Mouse (Mus musculus) lung, postnatal 0 days (tissue): ENCODE data around the gene Ggact.

Source experiments
- CTCF ChIP-seq: IDR thresholded peaks from 2 replicates; pipeline ENCODE4 v1.5.1; 2016; ENCODE audit warnings: antibody characterized with exemption, mild to moderate bottlenecking
- EP300 ChIP-seq: IDR thresholded peaks from 2 replicates; pipeline ENCODE4 v1.6.1; 2016; ENCODE audit warnings: antibody characterized with exemption, mild to moderate bottlenecking, control low read depth

DNA sequence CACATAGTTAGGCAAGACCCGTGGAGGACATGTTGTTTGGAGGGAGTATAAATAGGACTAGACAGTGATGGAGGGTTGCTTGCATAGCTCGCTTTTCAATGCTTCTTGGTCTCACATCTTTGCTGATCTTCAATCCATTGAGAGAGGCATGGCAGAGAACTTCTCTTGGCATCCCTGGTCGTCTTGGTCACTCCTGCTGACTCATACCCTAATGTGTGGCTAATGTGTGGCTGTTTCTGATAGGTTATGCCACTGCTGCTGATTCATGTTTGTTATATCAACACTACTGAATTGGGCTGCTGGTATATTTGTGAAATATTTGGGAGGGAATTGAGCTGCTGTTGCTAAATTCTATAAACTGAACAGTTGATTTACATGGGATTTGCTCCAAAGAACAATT lies 79.9 kb downstream of the Ggact start:
- TF ChIP-seq CTCF = no peak
- no peak for TF ChIP-seq EP300
